Mouse (Mus musculus) embryonic facial prominence, embryonic 14.5 days (tissue): ENCODE data around the gene Samd13. TPM values are rescaled to one million over a fixed set of nuclear protein-coding genes. Genes with fewer than 3 reads are reported as not detected.

Experiments used
- ATAC-seq: fragments of 200-750 bp; cut with Nextera tagmentation; 2 replicates; pipeline ENCODE4 v1.8.0; 2017; ENCODE audit warnings: low read depth, moderate number of reproducible peaks, moderate TSS enrichment
- DNase-seq: peaks from one replicate; pipeline ENCODE4 v3.0.0-alpha.2; 2015; ENCODE audit warnings: low spot score
- H3K27ac ChIP-seq: fragments of 300-500 bp; sonication (generic); replicated peaks from 2 replicates; pipeline ENCODE4 v1.5.1; 2014; ENCODE audit warnings: low read depth, mild to moderate bottlenecking, low read length, moderate library complexity
- H3K27me3 ChIP-seq: fragments of 300-500 bp; sonication (generic); replicated peaks from 2 replicates; pipeline ENCODE4 v1.6.1; 2014; ENCODE audit warnings: low read length; ENCODE audit not compliant: control insufficient read depth, insufficient read depth
- H3K36me3 ChIP-seq: fragments of 300-500 bp; sonication (generic); 2 replicates; pipeline ENCODE4 v1.6.1; 2014; ENCODE audit warnings: low read length, mixed read lengths; ENCODE audit not compliant: control insufficient read depth, insufficient read depth
- H3K4me1 ChIP-seq: fragments of 300-500 bp; sonication (generic); 2 replicates; pipeline ENCODE4 v1.6.1; 2014; ENCODE audit warnings: antibody characterized with exemption, low read length; ENCODE audit not compliant: control insufficient read depth, insufficient read depth
- H3K4me2 ChIP-seq: fragments of 300-500 bp; sonication (generic); 2 replicates; pipeline ENCODE4 v1.6.1; 2014; ENCODE audit warnings: low read depth, mild to moderate bottlenecking, low read length, moderate library complexity, mixed read lengths
- H3K4me3 ChIP-seq: fragments of 300-500 bp; sonication (generic); 2 replicates; pipeline ENCODE4 v1.5.1; 2014; ENCODE audit warnings: low read depth, mild to moderate bottlenecking, low read length
- H3K9ac ChIP-seq: fragments of 300-500 bp; sonication (generic); 2 replicates; pipeline ENCODE4 v1.6.1; 2014; ENCODE audit warnings: low read depth, mild to moderate bottlenecking, low read length, moderate library complexity, mixed read lengths
- H3K9me3 ChIP-seq: fragments of 300-500 bp; sonication (generic); 2 replicates; pipeline ENCODE4 v1.6.1; 2016; ENCODE audit warnings: low read length; ENCODE audit not compliant: control insufficient read depth
- WGBS: fragments of 180-500 bp; shearing (Covaris S2); extraction: QIAGEN DNeasy Blood & Tissue Kit; methylation state at CpG from one replicate; pipeline ENCODE4 v1.1.7; 2014; 5-methylcytosine and 5-hydroxymethylcytosine counted together
- polyA plus RNA-seq: library from polyadenylated mRNA; unstranded; fragments of >200 nt; fragmentation: Nextera tagmentation; extraction: Ambion mirVana; gene quantifications from 2 replicates; pipeline ENCODE4 v1.2.1, GENCODE M21; 2014

The Samd13 gene
- 1.3 and 1.4 TPM in 2 replicates for polyA plus RNA-seq

DNA sequence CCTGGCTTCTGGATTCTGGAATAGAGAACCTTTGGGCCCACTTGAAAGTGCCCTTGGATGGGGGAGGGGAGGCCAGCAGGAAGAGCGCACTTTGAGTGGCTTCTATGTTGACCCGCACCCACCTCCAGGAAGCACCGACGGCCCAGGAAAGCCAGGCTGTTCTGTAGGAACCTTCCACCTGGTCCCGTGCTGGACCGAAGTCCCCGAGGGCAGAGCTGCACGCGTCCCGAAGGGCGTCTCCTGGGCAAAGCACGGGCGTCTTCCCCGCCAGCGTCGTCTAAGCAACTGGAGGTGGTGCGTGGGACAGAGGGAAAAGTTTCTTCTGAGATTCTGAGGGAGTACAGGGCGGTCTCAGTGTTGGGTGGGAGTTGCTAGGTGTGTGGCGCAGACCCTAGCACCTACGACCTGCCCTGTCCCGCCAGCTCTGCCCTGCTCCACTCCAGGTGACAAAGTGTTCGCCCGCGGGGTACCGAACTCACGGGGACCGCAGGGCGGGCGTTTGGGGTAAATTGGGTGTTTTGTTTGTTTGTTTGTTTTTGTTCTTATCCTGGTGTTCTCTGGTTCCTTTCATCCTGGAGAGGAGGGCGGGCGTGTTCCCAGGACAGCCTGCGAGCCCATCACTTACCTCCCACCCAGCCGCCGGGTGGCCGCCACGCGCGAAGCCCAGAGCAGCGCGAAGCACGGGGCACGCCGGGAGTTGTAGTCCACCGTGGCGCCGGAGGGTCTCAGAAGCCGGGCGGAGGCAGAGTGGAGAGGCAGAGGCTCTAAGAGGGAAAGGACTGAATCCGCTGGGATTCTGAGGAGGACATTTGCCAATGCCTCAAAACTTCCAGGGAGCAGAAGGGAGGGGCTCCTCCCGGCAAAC lies at the start of gene Samd13:
Gene Samd13 (minus strand): TSS at position 782 of the 865 bp plus-strand sequence.
- 2% methylated on average over 49 of the region's 50 CpGs for WGBS
- H3K36me3 ChIP-seq: no peaks in the 10 kb centered on the region
- H3K9ac ChIP-seq: peak within 1 kb of the TSS; percentile 64
- no peaks in the 10 kb centered on the region for H3K27me3 ChIP-seq
- ATAC-seq (peak; percentile 92), DNase-seq (peak; percentile 92)
- H3K4me1 ChIP-seq: no peaks in the 10 kb centered on the region
- H3K4me3 ChIP-seq: peak within 1 kb of the TSS; percentile 56
- H3K27ac ChIP-seq: peak within 1 kb of the TSS; percentile 22; the same call in 1 of the 2 replicates
- no peaks in the 10 kb centered on the region for H3K9me3 ChIP-seq
- peak within 1 kb of the TSS; percentile 93 for H3K4me2 ChIP-seq

DNA sequence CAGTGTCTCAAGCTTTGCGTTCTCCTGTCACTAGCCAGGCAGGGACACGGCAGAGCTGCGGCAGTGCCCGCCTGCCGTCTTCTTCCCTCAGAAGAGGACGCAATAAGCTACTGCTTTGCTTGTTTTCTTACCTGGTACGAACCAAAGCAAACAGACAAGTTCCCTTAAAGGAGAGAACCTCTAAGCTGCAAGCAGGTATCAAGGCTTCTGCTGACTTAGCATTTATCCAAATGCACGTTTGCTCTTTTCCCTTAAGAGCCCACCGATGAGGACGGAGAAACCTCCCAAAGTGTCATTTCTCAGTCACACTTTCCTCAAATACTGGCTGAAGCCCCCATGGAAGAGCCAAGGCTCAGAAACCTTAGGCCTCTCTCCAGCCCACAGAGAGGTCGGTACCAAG lies 46.1 kb upstream of the Samd13 start:
- 93% methylated on average over 11 of the region's 11 CpGs for WGBS
- no peak overlapping the region for H3K27ac ChIP-seq
- H3K4me2 ChIP-seq: no peak overlapping the region
- no peaks in the 10 kb centered on the region for H3K4me1 ChIP-seq
- ATAC-seq (no peak), DNase-seq (no peak)
- peaks cover 10% of the 10 kb centered on the region; the same call in 1 of the 2 replicates for H3K9me3 ChIP-seq
- H3K27me3 ChIP-seq: no peaks in the 10 kb centered on the region
- H3K9ac ChIP-seq: no peak overlapping the region
- peaks cover 66% of the 10 kb centered on the region for H3K36me3 ChIP-seq
- no peak overlapping the region for H3K4me3 ChIP-seq

DNA sequence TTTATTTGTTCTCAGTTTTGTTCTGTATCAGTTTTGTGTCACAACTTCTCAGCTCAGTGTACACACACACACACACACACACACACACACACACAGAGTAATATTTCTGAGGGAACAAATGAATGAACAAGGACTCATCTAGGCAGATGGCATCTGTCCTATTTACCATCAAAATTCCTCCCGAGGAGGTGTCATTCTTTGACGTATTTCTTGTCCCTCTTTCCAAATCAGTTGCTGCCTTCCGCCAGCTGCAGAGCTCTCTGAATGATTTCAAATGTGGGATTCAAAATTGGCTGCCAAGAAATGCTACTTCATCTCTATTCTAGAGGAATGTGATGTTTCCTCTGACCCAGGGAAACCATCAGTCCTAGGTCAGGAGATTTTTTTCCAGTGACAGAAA lies 37.6 kb upstream of the Samd13 start:
- no peak overlapping the region for H3K4me3 ChIP-seq
- H3K27me3 ChIP-seq: no peaks in the 10 kb centered on the region
- ATAC-seq: no peak
- no peaks in the 10 kb centered on the region for H3K4me1 ChIP-seq
- H3K4me2 ChIP-seq: no peak overlapping the region
- 53% methylated on average over 3 of the region's 3 CpGs for WGBS
- peaks cover 25% of the 10 kb centered on the region for H3K36me3 ChIP-seq
- H3K27ac ChIP-seq: no peak overlapping the region
- peaks cover 19% of the 10 kb centered on the region; the same call in 1 of the 2 replicates for H3K9me3 ChIP-seq
- no peak for DNase-seq
- no peak overlapping the region for H3K9ac ChIP-seq

DNA sequence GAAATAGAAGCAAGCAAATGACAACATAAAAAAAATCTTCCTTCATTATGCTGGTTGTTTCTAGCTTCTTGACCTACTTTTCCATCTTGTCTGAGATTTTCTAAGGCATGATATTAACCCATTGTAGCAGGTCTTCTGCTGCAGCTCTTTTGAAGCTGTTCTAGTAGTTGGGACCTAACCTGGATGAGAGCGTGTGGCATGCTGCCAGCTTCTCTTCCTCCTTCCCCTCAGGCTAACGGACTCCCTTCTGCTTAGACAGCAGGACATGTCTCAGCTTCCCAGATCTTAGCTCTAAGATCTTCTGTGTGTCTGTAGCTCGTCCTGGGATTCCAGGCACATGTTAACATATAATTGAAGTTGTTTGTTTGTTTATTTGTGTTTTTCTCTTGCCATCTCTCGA lies 34.3 kb upstream of the Samd13 start:
- Histone ChIP-seq H3K4me3 (no peak overlapping the region), H3K9ac (no peak overlapping the region), H3K36me3 (no peaks in the 10 kb centered on the region), H3K9me3 (no peaks in the 10 kb centered on the region), H3K4me2 (no peak overlapping the region), H3K27me3 (no peaks in the 10 kb centered on the region), H3K4me1 (no peaks in the 10 kb centered on the region), H3K27ac (no peak overlapping the region)
- 53% methylated on average over 4 of the region's 4 CpGs for WGBS
- ATAC-seq (no peak), DNase-seq (no peak)

DNA sequence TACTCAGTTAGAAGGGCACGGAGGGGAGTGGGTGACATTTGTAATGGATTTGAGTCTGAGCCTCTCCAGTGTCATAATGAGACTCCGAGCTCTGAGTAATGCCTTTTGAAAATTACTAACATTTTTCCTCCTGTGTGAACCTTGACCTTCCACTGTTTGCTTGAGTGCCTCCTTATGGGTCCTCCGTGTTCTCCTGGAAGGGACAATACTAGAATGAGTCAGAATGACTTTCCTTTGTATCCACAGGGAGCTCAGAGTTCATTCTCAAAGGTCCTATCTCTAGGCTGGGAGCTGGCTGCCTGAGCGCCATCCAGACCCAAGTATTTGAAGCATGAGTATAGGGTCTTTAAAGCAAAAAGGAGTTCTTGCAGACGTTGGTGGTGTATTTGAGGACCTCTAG lies 32.9 kb upstream of the Samd13 start:
- no peak overlapping the region for H3K4me2 ChIP-seq
- H3K4me3 ChIP-seq: no peak overlapping the region
- ATAC-seq (no peak), DNase-seq (no peak)
- WGBS: 64% methylated on average over 5 of the region's 5 CpGs
- H3K27ac ChIP-seq: no peak overlapping the region
- no peaks in the 10 kb centered on the region for H3K4me1 ChIP-seq
- no peaks in the 10 kb centered on the region for H3K9me3 ChIP-seq
- H3K27me3 ChIP-seq: no peaks in the 10 kb centered on the region
- H3K36me3 ChIP-seq: no peaks in the 10 kb centered on the region
- H3K9ac ChIP-seq: no peak overlapping the region

DNA sequence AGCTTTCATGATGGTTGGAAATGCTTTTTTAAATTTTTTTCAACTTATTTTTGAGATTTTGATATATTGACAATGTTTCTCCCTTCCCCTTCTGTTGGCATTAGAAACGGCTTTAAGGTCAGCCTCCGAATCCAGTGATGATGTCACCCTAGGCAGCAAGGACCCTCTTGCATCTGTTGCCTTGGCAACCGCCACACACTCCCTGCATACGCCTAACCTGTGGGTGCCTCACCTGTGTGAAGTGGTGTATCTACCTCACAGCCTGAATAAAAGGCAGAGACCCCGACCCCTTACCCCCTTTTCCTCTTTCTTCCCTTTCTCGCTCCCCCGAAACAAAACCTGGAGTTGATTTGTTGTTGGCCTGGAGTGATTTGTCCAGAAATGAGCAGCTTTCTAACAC lies 26.9 kb upstream of the Samd13 start:
- WGBS: 81% methylated on average over 7 of the region's 7 CpGs
- Histone ChIP-seq H3K9ac (no peak overlapping the region), H3K9me3 (no peaks in the 10 kb centered on the region), H3K4me2 (no peak overlapping the region), H3K4me3 (no peak overlapping the region), H3K36me3 (no peaks in the 10 kb centered on the region), H3K4me1 (no peaks in the 10 kb centered on the region), H3K27me3 (no peaks in the 10 kb centered on the region), H3K27ac (no peak overlapping the region)
- ATAC-seq (no peak), DNase-seq (no peak)

DNA sequence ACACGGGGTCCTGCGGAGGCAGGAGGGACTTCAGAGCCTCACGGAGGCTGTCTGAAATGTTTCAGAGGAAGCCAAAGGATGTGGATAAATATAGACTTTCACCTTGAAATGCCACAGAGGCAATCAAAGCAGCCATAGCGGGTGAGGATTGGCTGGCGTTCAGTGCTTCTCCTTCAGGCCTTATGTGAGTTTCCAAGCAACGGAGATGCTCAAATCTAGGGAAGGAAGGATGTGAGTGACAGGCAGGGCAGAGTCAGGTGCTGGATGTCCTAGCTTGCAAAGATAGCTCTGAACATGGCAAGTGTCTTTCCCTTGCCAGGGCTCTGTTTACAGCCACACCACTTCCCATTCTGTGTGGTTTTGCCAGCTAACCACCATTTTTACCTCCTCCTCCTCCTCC lies 26.2 kb upstream of the Samd13 start:
- H3K36me3 ChIP-seq: no peaks in the 10 kb centered on the region
- no peak overlapping the region for H3K4me2 ChIP-seq
- H3K4me1 ChIP-seq: no peaks in the 10 kb centered on the region
- no peak overlapping the region for H3K27ac ChIP-seq
- no peak overlapping the region for H3K4me3 ChIP-seq
- H3K9me3 ChIP-seq: no peaks in the 10 kb centered on the region
- ATAC-seq: no peak
- H3K9ac ChIP-seq: no peak overlapping the region
- H3K27me3 ChIP-seq: no peaks in the 10 kb centered on the region
- WGBS: 34% methylated on average over 5 of the region's 6 CpGs
- DNase-seq: no peak

DNA sequence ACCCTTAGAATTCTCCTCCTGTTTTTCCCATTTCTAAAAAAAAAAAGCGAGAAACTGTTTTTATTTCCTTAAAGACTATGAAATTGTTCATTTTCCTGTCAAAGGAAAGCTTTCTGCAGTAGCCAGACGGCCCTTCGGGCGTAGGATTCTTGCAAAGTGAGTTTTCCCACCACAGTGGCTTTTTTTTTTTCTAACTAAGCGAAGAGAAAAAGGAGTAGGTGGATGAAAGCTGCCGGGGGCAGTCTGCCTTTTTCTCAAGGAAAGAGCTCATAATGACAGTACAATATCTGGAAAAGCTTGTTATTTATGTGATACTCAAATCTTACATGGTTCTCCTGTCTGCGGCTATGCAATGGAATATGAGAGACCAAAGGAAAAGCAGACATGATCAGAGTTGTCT lies 25.7 kb upstream of the Samd13 start:
- no peak overlapping the region for H3K4me3 ChIP-seq
- no peaks in the 10 kb centered on the region for H3K9me3 ChIP-seq
- ATAC-seq: no peak
- no peak overlapping the region for H3K27ac ChIP-seq
- no peak for DNase-seq
- H3K9ac ChIP-seq: no peak overlapping the region
- no peaks in the 10 kb centered on the region for H3K27me3 ChIP-seq
- no peak overlapping the region for H3K4me2 ChIP-seq
- no peaks in the 10 kb centered on the region for H3K4me1 ChIP-seq
- 42% methylated on average over 7 of the region's 7 CpGs for WGBS
- H3K36me3 ChIP-seq: no peaks in the 10 kb centered on the region

DNA sequence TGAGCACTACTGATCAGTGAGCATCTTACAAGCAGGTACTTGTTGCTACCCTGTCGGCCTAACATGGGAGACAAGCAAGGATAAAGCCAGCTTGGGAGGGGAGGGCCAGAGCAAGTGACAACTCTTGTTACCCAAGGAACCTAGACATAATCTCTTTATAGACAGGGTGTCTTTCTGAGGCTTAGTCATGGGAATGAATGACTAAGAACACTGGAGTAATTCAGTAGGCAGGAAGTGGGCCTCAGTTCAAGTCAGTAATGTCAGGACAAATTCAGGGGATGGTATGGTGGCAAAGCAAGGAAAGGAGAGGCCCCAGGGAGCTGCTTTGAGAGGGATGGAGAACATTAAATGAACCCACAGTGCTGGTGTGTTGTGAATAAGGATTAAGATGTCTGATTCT lies 23.7 kb upstream of the Samd13 start:
- DNase-seq (no peak), ATAC-seq (no peak)
- 75% methylated on average over 1 of the region's 1 CpGs for WGBS
- no peaks in the 10 kb centered on the region for H3K27me3 ChIP-seq
- no peaks in the 10 kb centered on the region for H3K36me3 ChIP-seq
- H3K9me3 ChIP-seq: no peaks in the 10 kb centered on the region
- H3K4me2 ChIP-seq: no peak overlapping the region
- no peak overlapping the region for H3K27ac ChIP-seq
- no peak overlapping the region for H3K4me3 ChIP-seq
- no peaks in the 10 kb centered on the region for H3K4me1 ChIP-seq
- no peak overlapping the region for H3K9ac ChIP-seq
